Mouse (Mus musculus) E14TG2a.4 (cell line): Measurements from ENCODE around the gene Cd164l2.

Source experiments
- H3K27me3 ChIP-seq: 2 replicates; pipeline ENCODE4 v1.6.1; 2014; ENCODE audit warnings: low read length, control low read depth; ENCODE audit not compliant: insufficient read depth
- H3K36me3 ChIP-seq: 2 replicates; pipeline ENCODE4 v1.6.1; 2014; ENCODE audit warnings: low read length, control low read depth; ENCODE audit not compliant: insufficient read depth
- H3K4me1 ChIP-seq: replicated peaks from 2 replicates; pipeline ENCODE4 v1.6.1; 2014; ENCODE audit warnings: low read depth, low read length, control low read depth
- H3K4me3 ChIP-seq: replicated peaks from 2 replicates; pipeline ENCODE4 v1.5.1; 2014; ENCODE audit warnings: mild to moderate bottlenecking, low read length
- H3K9me3 ChIP-seq: 2 replicates; pipeline ENCODE4 v1.6.1; 2014; ENCODE audit warnings: low read length, control low read depth
- CTCF ChIP-seq: conservative IDR thresholded peaks from 2 replicates; pipeline ENCODE4 v1.5.1; 2014; ENCODE audit warnings: low read length
- NANOG ChIP-seq: IDR thresholded peaks from 2 replicates; pipeline ENCODE4 v1.6.1; 2014; ENCODE audit warnings: borderline replicate concordance, low read length, mixed read lengths
- POU5F1 ChIP-seq: IDR thresholded peaks from 2 replicates; pipeline ENCODE4 v1.6.1; 2014; ENCODE audit warnings: low read length, borderline replicate concordance

The Cd164l2 gene

GRCm38 (mm10) chr4:133247072-133247471 lies 35.1 kb downstream of the Cd164l2 start:
- Histone ChIP-seq H3K4me3 (peak overlapping the region; percentile 46; the same call in 1 of the 2 replicates), H3K4me1 (peaks cover 65% of the 10 kb centered on the region), H3K27me3 (peaks cover 90% of the 10 kb centered on the region), H3K9me3 (no peaks in the 10 kb centered on the region), H3K36me3 (no peaks in the 10 kb centered on the region)
- TF ChIP-seq CTCF: no peak
- TF ChIP-seq NANOG: no peak

GRCm38 (mm10) chr4:133247806-133248449 lies 36.0 kb downstream of the Cd164l2 start:
- Histone ChIP-seq H3K36me3 (no peaks in the 10 kb centered on the region), H3K27me3 (peaks cover 93% of the 10 kb centered on the region)
- TF ChIP-seq NANOG (no peak), POU5F1 (no peak), CTCF (no peak)

GRCm38 (mm10) chr4:133250609-133251008 lies 38.7 kb downstream of the Cd164l2 start:
- Histone ChIP-seq H3K9me3 (no peaks in the 10 kb centered on the region), H3K4me1 (peaks cover 47% of the 10 kb centered on the region), H3K4me3 (peak overlapping the region; percentile 74), H3K27me3 (peaks cover 95% of the 10 kb centered on the region), H3K36me3 (0 out of 2 replicates have a peak, but pooled peaks cover 3% of the 10 kb centered on the region)
- TF ChIP-seq POU5F1: no peak
- no peak for TF ChIP-seq NANOG
- TF ChIP-seq CTCF: peak; percentile 56

More at GRCm38 (mm10) chr4:133247806-133248449, 36.0 kb downstream of the Cd164l2 start:
- no peaks in the 10 kb centered on the region for H3K9me3 ChIP-seq
- no peak overlapping the region for H3K4me3 ChIP-seq
- peaks cover 56% of the 10 kb centered on the region for H3K4me1 ChIP-seq

GRCm38 (mm10) chr4:133251214-133251613 lies 39.3 kb downstream of the Cd164l2 start:
- peak overlapping the region; percentile 74 for H3K4me3 ChIP-seq
- no peaks in the 10 kb centered on the region for H3K9me3 ChIP-seq
- H3K36me3 ChIP-seq: 0 out of 2 replicates have a peak, but pooled peaks cover 3% of the 10 kb centered on the region
- peaks cover 95% of the 10 kb centered on the region for H3K27me3 ChIP-seq
- no peak for TF ChIP-seq POU5F1
- no peak for TF ChIP-seq CTCF
- TF ChIP-seq NANOG: no peak
- H3K4me1 ChIP-seq: peaks cover 48% of the 10 kb centered on the region

GRCm38 (mm10) chr4:133252089-133252488 lies 40.2 kb downstream of the Cd164l2 start:
- Histone ChIP-seq H3K27me3 (peaks cover 89% of the 10 kb centered on the region), H3K36me3 (0 out of 2 replicates have a peak, but pooled peaks cover 3% of the 10 kb centered on the region), H3K4me1 (peaks cover 48% of the 10 kb centered on the region), H3K4me3 (no peak overlapping the region), H3K9me3 (no peaks in the 10 kb centered on the region)
- peak; percentile 13; the same call in 1 of the 2 replicates for TF ChIP-seq CTCF
- no peak for TF ChIP-seq NANOG
- TF ChIP-seq POU5F1: no peak

- Histone ChIP-seq H3K27me3 (peaks cover 81% of the 10 kb centered on the region), H3K4me3 (no peak overlapping the region), H3K4me1 (peaks cover 48% of the 10 kb centered on the region), H3K9me3 (no peaks in the 10 kb centered on the region), H3K36me3 (0 out of 2 replicates have a peak, but pooled peaks cover 3% of the 10 kb centered on the region)
- TF ChIP-seq CTCF: no peak
- TF ChIP-seq POU5F1: no peak
- TF ChIP-seq NANOG: no peak
These were observed 41.5 kb downstream of the Cd164l2 start for GRCm38 (mm10) chr4:133253412-133253811.

- TF ChIP-seq CTCF (no peak), NANOG (no peak), POU5F1 (no peak)
- Histone ChIP-seq H3K4me3 (no peak overlapping the region), H3K36me3 (0 out of 2 replicates have a peak, but pooled peaks cover 3% of the 10 kb centered on the region), H3K9me3 (no peaks in the 10 kb centered on the region), H3K4me1 (peaks cover 45% of the 10 kb centered on the region), H3K27me3 (peaks cover 74% of the 10 kb centered on the region)
These were observed 43.5 kb downstream of the Cd164l2 start for GRCm38 (mm10) chr4:133255392-133255791.

GRCm38 (mm10) chr4:133256820-133257219 lies 44.9 kb downstream of the Cd164l2 start:
- Histone ChIP-seq H3K36me3 (0 out of 2 replicates have a peak, but pooled peaks cover 3% of the 10 kb centered on the region), H3K27me3 (peaks cover 61% of the 10 kb centered on the region), H3K4me3 (peak overlapping the region; percentile 69), H3K4me1 (peaks cover 45% of the 10 kb centered on the region), H3K9me3 (no peaks in the 10 kb centered on the region)
- no peak for TF ChIP-seq POU5F1
- no peak for TF ChIP-seq NANOG
- no peak for TF ChIP-seq CTCF

GRCm38 (mm10) chr4:133257230-133257629 lies 45.3 kb downstream of the Cd164l2 start:
- Histone ChIP-seq H3K4me1 (peaks cover 47% of the 10 kb centered on the region), H3K9me3 (no peaks in the 10 kb centered on the region), H3K4me3 (peak overlapping the region; percentile 69), H3K27me3 (peaks cover 57% of the 10 kb centered on the region), H3K36me3 (0 out of 2 replicates have a peak, but pooled peaks cover 3% of the 10 kb centered on the region)
- no peak for TF ChIP-seq POU5F1
- no peak for TF ChIP-seq CTCF
- no peak for TF ChIP-seq NANOG
